Mouse (Mus musculus) neural tube, embryonic 12.5 days (tissue): ENCODE measurements around the gene Gm21983. TPM values are rescaled to one million over a fixed set of nuclear protein-coding genes. Genes with fewer than 3 reads are reported as not detected.

Source experiments
- ATAC-seq: fragments of 200-750 bp; cut with Nextera tagmentation; 2 replicates; pipeline ENCODE4 v1.8.0; 2017; ENCODE audit warnings: low read depth, mild to moderate bottlenecking, moderate TSS enrichment, moderate library complexity; ENCODE audit not compliant: low FRiP score
- H3K27ac ChIP-seq: fragments of 300-500 bp; sonication (generic); 2 replicates; pipeline ENCODE4 v1.5.1; 2016
- H3K27me3 ChIP-seq: fragments of 300-500 bp; sonication (generic); replicated peaks from 2 replicates; pipeline ENCODE4 v1.6.1; 2016; ENCODE audit warnings: mild to moderate bottlenecking
- H3K36me3 ChIP-seq: fragments of 300-500 bp; sonication (generic); 2 replicates; pipeline ENCODE4 v1.6.1; 2016; ENCODE audit warnings: mild to moderate bottlenecking
- H3K4me1 ChIP-seq: fragments of 300-500 bp; sonication (generic); 2 replicates; pipeline ENCODE4 v1.6.1; 2016
- H3K4me2 ChIP-seq: fragments of 300-500 bp; sonication (generic); replicated peaks from 2 replicates; pipeline ENCODE4 v1.6.1; 2016; ENCODE audit warnings: mild to moderate bottlenecking
- H3K4me3 ChIP-seq: fragments of 300-500 bp; sonication (generic); 2 replicates; pipeline ENCODE4 v1.5.1; 2016
- H3K9ac ChIP-seq: fragments of 300-500 bp; sonication (generic); 2 replicates; pipeline ENCODE4 v1.6.1; 2016; ENCODE audit warnings: mild to moderate bottlenecking
- H3K9me3 ChIP-seq: fragments of 300-500 bp; sonication (generic); 2 replicates; pipeline ENCODE4 v1.6.1; 2016; ENCODE audit warnings: mild to moderate bottlenecking
- WGBS: fragments of 180-500 bp; shearing (Covaris S2); methylation state at CpG from one replicate; pipeline ENCODE4 v1.1.7; 2016; 5-methylcytosine and 5-hydroxymethylcytosine counted together
- polyA plus RNA-seq: library from polyadenylated mRNA; unstranded; fragments of >200 nt; fragmentation: Nextera tagmentation; extraction: Ambion mirVana; gene quantifications from 2 replicates; pipeline ENCODE4 v1.2.1, GENCODE M21; 2016

The Gm21983 gene
- 0.42 TPM in 2 replicates for polyA plus RNA-seq

DNA sequence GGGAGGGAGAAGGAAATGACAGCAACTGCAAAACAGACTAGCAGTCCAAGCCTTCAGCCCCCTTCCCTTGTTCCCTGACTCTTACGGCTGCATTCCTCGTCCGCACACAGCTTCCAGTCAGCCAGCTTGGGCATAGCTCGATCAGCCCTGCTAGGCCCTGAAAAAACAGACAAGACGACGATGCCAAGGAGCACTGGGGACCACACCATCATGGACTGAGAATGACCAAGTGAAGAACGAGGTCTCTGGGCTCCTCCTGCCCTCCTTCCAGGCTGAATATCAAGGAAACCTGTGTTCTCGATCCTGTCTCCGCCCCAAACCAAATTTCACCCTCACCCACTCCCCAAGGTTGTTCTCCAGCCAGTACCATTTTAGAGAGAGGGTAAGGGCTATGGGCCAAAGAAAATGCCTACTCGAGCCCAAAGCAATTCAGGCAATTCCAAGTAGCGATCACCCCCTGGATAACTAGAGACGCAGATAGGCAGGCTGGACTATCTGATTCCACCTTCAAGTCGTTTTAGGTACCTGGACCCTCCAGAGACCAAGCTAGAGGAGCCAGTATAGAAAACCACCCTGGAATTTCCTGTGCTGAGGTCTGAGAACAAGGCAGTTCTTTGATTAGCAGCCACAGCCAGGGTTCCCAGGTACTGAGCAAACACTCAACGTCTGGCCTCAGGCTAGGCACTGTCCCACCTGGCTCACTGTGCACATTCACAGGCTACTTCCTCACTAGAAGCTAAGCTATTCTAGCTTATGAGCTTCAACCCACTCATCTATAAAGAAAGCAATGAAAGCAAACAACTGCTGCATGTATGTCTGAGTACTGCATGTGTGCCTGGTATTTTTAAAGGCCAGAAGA, at the start of gene Gm21983, which contains the start of gene Mia:
Gene Gm21983 (minus strand): TSS at position 250 of the 859 bp plus-strand sequence.
Gene Mia (minus strand): TSS at position 321 of the 859 bp plus-strand sequence.
- H3K27ac ChIP-seq, result no peak within 1 kb of the TSS
- no peak within 1 kb of the TSS for H3K9ac ChIP-seq
- H3K9me3 ChIP-seq, result no peaks in the 10 kb centered on the region
- no peak for ATAC-seq
- peaks cover 9% of the 10 kb centered on the region for H3K4me1 ChIP-seq
- H3K36me3 ChIP-seq, result peaks cover 27% of the 10 kb centered on the region
- no peak within 1 kb of the TSS for H3K4me3 ChIP-seq
- H3K4me2 ChIP-seq, result no peak within 1 kb of the TSS
- WGBS, result 71% methylated on average over 14 of the region's 14 CpGs
- H3K27me3 ChIP-seq, result no peaks in the 10 kb centered on the region

DNA sequence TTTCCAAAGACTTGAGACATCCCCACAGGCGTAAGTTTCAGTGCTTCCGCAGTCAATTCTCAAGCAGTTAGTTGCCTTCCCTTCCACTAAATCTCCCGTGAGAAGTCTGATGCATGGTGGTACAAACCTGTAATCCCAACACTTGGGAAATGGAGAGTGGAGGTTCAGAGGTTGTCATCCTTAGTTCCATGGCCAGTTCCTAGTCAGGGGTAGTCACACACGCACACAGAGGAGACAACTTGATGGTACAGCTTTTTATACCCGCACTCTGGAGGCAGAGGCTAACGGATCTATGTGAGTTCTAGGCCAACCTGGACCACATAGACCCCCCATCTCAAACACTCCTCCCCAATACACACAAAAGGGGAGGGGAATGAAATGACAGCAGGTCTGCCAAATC, 48.0 kb upstream of the Gm21983 start:
- WGBS, result 18% methylated on average over 6 of the region's 6 CpGs
- no peak for ATAC-seq
- no peaks in the 10 kb centered on the region for H3K36me3 ChIP-seq
- H3K4me3 ChIP-seq, result peak overlapping the region; percentile 86
- H3K27ac ChIP-seq, result no peak overlapping the region
- peak overlapping the region; percentile 83 for H3K9ac ChIP-seq
- H3K4me1 ChIP-seq, result peaks cover 56% of the 10 kb centered on the region
- H3K9me3 ChIP-seq, result no peaks in the 10 kb centered on the region
- peak overlapping the region; percentile 89 for H3K4me2 ChIP-seq
- H3K27me3 ChIP-seq, result no peaks in the 10 kb centered on the region

DNA sequence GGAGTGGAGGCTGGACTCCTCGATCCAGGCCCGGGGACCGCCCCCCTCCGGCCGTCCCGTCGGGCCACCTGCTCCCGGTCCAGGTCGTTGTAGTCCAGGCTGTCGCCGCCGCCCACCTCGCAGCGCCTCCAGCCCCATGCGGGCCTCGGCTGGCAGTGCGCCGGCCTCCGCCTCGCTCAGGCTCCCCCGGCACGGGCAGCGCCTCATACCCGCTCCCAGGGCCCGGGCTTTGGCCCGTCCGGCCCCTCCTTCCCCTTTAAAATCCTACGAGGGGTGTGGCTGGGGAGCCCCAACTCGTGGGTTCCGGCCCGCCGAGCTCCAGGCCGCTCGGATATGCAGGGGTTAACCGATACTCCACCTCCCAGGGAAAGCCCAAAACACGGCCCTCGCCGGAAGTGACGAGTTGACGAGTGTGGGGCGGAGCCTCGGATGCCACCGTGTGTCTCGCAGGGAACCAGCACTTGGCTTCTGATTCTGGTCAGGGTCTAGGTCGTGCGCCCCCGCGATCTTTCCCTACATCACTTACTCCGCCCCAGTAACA, 47.5 kb upstream of the Gm21983 start, which contains the start of gene Itpkc:
Gene Itpkc (minus strand): TSS at position 381 of the 541 bp plus-strand sequence.
- no peaks in the 10 kb centered on the region for H3K27me3 ChIP-seq
- no peaks in the 10 kb centered on the region for H3K36me3 ChIP-seq
- H3K27ac ChIP-seq, result peak within 1 kb of the TSS; percentile 62; the same call in 1 of the 2 replicates
- peaks cover 56% of the 10 kb centered on the region for H3K4me1 ChIP-seq
- no peaks in the 10 kb centered on the region for H3K9me3 ChIP-seq
- peak within 1 kb of the TSS; percentile 83 for H3K9ac ChIP-seq
- under 1% methylated on average over 49 of the region's 49 CpGs for WGBS
- H3K4me3 ChIP-seq, result peak within 1 kb of the TSS; percentile 86
- ATAC-seq, result peak; percentile 73
- peak within 1 kb of the TSS; percentile 89 for H3K4me2 ChIP-seq

DNA sequence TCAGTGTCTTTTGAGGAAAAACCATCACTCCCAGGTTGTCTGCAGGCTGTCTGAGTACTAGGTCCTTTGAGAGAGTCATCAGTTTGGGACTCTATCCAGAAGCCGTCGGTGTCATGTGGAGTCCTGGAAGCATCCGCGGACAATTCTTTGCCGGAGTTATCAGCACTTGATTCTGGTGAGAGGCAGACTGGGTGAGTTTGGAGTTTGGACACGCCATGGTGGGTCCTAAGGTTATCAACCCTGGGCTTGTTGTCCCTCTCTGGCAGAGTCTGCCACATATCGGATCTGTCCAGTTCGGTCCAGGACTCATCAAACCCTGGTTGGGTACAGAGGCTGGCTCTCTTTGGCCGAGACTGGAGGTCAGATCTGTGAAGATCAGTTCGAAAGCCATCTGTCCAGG, 46.8 kb upstream of the Gm21983 start:
- no peaks in the 10 kb centered on the region for H3K9me3 ChIP-seq
- H3K4me1 ChIP-seq, result peaks cover 52% of the 10 kb centered on the region
- H3K36me3 ChIP-seq, result no peaks in the 10 kb centered on the region
- peak overlapping the region; percentile 83 for H3K9ac ChIP-seq
- peak; percentile 0; the same call in 1 of the 2 replicates for ATAC-seq
- WGBS, result 6% methylated on average over 10 of the region's 10 CpGs
- H3K4me2 ChIP-seq, result peak overlapping the region; percentile 89
- peak overlapping the region; percentile 86 for H3K4me3 ChIP-seq
- no peak overlapping the region for H3K27ac ChIP-seq
- H3K27me3 ChIP-seq, result no peaks in the 10 kb centered on the region

DNA sequence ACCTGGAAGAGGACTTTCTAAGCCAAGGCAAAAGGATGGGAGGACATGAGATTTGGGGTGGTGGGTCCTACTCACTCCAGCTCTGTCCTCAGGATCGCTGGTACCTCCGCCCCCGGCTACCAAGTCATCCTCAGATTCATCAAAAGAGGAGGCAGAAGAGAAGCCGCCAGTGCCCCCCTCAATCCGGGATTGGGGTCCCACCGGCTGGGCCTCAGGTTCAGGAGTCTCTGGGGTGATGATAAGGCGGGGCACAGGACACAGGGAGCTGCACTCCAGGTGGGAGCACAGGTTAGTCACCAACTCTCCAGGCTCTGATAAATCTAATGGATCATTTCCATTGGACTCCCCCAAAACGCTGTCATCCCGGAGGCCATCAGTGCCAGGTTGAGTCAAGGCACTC, 46.4 kb upstream of the Gm21983 start:
- ATAC-seq, result no peak

DNA sequence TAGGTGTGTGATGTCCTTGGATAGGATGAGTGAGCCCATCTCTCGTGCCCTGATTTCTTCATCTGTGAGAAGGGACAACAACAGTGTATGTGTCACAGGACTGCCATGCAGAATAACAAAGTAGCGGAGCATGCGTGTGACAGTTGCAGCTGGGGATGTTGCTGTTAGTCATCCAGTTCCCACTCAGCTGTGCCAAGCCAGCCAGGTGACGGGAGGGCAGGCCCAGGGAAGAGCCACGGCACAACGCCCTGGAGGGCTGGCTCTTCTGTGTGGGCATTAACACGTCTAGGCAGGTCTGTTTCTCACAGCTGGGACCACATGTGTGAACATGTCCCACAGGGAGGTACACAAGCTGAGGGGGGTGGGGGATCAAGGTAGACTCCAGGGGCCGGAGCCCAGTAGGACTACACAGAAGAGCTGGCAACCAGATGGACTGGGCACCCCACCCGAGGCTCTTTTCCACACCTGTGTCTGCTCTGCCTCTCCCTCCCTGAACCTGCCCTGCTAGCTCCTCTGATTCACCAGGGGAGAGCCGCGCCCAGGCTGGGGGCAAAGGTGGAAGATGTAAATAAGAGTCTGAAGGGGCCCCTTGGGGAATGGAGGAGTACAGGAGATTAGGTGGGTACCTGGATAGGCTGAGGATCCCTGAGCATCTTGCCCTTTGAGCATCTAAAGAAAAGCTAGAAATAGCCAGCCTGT, 44.1 kb upstream of the Gm21983 start:
- Histone ChIP-seq H3K4me2 (peak overlapping the region; percentile 89), H3K9me3 (no peaks in the 10 kb centered on the region), H3K9ac (peak overlapping the region; percentile 83), H3K4me1 (peaks cover 52% of the 10 kb centered on the region), H3K27ac (no peak overlapping the region), H3K4me3 (no peak overlapping the region), H3K36me3 (0 out of 2 replicates have a peak, but pooled peaks cover 1% of the 10 kb centered on the region), H3K27me3 (no peaks in the 10 kb centered on the region)
- WGBS, result 76% methylated on average over 11 of the region's 11 CpGs
- ATAC-seq, result no peak

More for the DNA sequence above, 46.4 kb upstream of the Gm21983 start:
- 33% methylated on average over 9 of the region's 9 CpGs for WGBS
- Histone ChIP-seq H3K9ac (peak overlapping the region; percentile 83), H3K4me2 (peak overlapping the region; percentile 89), H3K27ac (no peak overlapping the region), H3K27me3 (no peaks in the 10 kb centered on the region), H3K36me3 (no peaks in the 10 kb centered on the region), H3K4me3 (peak overlapping the region; percentile 86), H3K4me1 (peaks cover 52% of the 10 kb centered on the region), H3K9me3 (no peaks in the 10 kb centered on the region)

DNA sequence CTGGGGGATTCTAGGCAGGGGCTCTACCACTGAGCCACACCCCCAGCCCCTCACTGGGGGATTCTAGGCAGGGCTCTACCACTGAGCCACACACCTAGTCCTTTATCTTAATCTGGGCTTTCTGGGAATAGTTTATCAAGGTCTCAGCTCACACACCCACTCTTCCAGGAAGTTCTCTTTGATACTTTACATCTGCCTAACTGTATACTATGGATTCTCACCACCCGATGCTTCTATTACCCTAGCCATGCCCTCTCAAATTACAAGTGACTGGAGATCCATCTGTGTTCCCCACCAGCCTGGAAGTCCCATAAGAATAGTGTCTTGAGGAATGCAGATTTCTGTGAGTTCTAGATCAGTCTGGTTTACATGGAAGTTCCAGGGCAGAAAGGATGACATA, 41.7 kb upstream of the Gm21983 start:
- Histone ChIP-seq H3K4me3 (no peak overlapping the region), H3K36me3 (peaks cover 12% of the 10 kb centered on the region; the same call in 1 of the 2 replicates), H3K27me3 (no peaks in the 10 kb centered on the region), H3K9me3 (no peaks in the 10 kb centered on the region), H3K4me1 (peaks cover 41% of the 10 kb centered on the region), H3K4me2 (no peak overlapping the region), H3K9ac (no peak overlapping the region), H3K27ac (no peak overlapping the region)
- ATAC-seq, result no peak
- 80% methylated on average over 1 of the region's 1 CpGs for WGBS

DNA sequence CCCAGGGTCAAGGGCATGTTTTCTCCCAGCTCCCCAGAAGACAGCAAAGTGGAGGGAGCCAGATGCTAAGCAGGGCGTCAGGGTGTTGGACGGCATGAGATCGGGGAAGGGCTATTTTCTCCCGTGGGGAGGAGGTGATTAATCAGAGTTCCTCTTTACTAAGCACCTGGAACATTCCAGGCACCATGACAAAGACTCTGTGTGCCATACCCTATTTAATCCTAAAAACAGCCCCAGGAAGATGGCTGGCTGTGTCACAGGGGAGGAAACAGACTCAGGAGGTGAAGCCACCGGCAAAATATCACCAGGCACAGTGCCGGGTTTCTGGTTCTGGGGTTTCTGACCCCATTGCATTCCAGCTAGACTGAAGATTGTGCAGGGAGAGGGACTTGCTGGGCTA, 41.1 kb upstream of the Gm21983 start:
- no peaks in the 10 kb centered on the region for H3K9me3 ChIP-seq
- peaks cover 35% of the 10 kb centered on the region for H3K4me1 ChIP-seq
- ATAC-seq, result no peak
- no peak overlapping the region for H3K4me3 ChIP-seq
- no peaks in the 10 kb centered on the region for H3K27me3 ChIP-seq
- H3K36me3 ChIP-seq, result peaks cover 18% of the 10 kb centered on the region
- H3K27ac ChIP-seq, result no peak overlapping the region
- 85% methylated on average over 6 of the region's 6 CpGs for WGBS
- no peak overlapping the region for H3K4me2 ChIP-seq
- H3K9ac ChIP-seq, result no peak overlapping the region

DNA sequence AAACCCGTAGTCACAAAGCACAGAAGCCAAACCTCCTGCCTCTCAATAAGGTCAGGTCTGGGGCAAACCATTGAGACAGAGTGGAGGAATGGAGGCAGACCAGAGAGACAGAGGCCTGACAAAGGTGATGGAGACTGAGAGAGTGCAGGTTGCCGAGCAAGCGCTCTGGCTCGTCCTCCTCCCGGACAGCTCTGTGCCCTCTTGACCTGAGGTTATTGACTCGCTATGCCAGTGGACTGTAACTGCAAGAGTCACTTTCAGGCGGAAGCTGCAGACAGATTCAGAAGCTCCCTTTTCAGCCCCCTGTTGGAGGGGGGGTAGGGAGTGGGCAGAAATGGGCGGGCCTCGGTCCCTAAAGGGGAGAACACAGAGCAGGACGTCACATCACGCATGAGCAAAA, 39.1 kb upstream of the Gm21983 start:
- Histone ChIP-seq H3K36me3 (peaks cover 33% of the 10 kb centered on the region), H3K4me1 (peaks cover 15% of the 10 kb centered on the region), H3K27me3 (no peaks in the 10 kb centered on the region), H3K4me3 (no peak overlapping the region), H3K9me3 (no peaks in the 10 kb centered on the region), H3K27ac (no peak overlapping the region), H3K4me2 (no peak overlapping the region), H3K9ac (no peak overlapping the region)
- 71% methylated on average over 11 of the region's 11 CpGs for WGBS
- ATAC-seq, result no peak

DNA sequence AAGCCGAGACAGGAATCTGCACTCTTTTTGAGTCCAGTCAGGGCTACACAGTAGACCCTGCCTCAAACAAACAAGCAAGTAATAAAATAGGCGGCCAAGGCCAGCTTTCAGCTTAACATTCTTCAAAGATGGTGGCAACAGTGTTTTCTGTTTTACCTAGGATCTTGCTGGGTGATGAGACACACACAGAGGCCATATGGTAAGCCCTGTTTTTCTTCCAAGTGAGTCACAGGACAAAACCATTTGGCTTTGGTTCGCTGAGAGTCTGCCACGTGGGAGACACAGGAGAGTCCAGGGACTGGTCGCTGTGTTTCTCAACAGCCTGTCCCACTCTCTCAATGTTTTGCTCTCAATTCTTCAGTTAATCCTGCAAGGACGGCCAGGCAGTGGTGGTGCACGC, 37.7 kb upstream of the Gm21983 start:
- Histone ChIP-seq H3K27ac (no peak overlapping the region), H3K4me2 (no peak overlapping the region), H3K36me3 (peaks cover 43% of the 10 kb centered on the region), H3K9me3 (no peaks in the 10 kb centered on the region), H3K4me3 (no peak overlapping the region), H3K27me3 (no peaks in the 10 kb centered on the region), H3K4me1 (0 out of 2 replicates have a peak, but pooled peaks cover 2% of the 10 kb centered on the region), H3K9ac (no peak overlapping the region)
- 79% methylated on average over 7 of the region's 7 CpGs for WGBS
- ATAC-seq, result no peak

DNA sequence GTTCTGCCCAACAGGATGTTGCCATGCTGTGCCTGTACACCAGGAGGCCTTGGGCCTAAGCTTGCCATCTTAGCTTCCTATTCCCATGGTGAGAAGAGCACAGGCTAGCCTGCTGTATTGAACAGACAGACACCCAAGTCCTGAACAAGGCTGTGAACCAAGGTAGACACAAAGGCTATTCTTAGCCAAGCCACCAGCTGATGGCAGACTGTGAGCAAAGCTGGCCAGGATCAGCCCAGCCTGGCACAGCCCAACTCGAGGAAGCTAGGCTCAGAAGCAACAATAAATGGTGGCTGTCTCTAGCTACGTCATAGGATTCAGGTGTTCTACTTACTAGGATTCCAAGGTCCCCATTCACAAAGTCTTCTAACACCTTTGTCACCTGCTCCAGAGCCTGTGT, 31.7 kb upstream of the Gm21983 start:
- H3K4me1 ChIP-seq, result no peaks in the 10 kb centered on the region
- no peak overlapping the region for H3K9ac ChIP-seq
- no peak for ATAC-seq
- no peaks in the 10 kb centered on the region for H3K9me3 ChIP-seq
- 86% methylated on average over 2 of the region's 2 CpGs for WGBS
- H3K36me3 ChIP-seq, result peaks cover 86% of the 10 kb centered on the region
- H3K27me3 ChIP-seq, result no peaks in the 10 kb centered on the region
- H3K27ac ChIP-seq, result no peak overlapping the region
- H3K4me2 ChIP-seq, result no peak overlapping the region
- H3K4me3 ChIP-seq, result no peak overlapping the region
